Mouse (Mus musculus): Measurements from ENCODE around the gene C1qtnf2. TPM values are rescaled to one million over a fixed set of nuclear protein-coding genes. Genes with fewer than 3 reads are reported as not detected.

The C1qtnf2 gene
- polyA plus RNA-seq, 1 experiment from 2014 or later: 19.8 TPM

DNA sequence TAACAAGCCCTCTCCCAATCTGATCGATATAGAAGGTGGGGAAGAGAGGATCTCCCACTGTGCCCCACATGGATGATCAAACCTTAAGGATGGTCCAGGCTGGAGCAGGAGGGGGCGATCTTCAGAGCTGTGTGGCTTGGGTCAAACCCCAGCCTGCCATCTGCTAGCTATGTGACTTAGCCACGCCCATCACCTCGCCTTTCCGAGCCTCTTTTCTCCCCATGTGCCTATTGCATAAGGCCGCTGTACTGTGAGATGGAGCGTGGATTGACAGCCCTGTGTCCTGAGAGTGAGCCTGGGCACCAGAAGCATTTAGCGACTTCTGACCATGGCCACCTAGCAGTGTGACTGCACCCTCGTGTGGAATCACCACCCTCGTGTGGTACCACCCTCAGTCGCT lies 10.6 kb downstream of the C1qtnf2 start:
- H3K9ac ChIP-seq: no peak overlapping the region
- H3K27ac ChIP-seq: peak overlapping the region; percentile 89; the same call in 1 of the 2 replicates
- H3K4me2 ChIP-seq: no peak overlapping the region
- H3K36me3 ChIP-seq: no peaks in the 10 kb centered on the region
- no peak overlapping the region for H3K4me3 ChIP-seq (replicated peaks)
- H3K27me3 ChIP-seq: no peaks in the 10 kb centered on the region
- peaks cover 55% of the 10 kb centered on the region for H3K4me1 ChIP-seq
- 51% methylated on average over 11 of the region's 11 CpGs for WGBS
- H3K9me3 ChIP-seq (replicated peaks): no peaks in the 10 kb centered on the region
- ATAC-seq (replicated peaks; ENCODE audit: low FRiP score): no peak

GRCm38 (mm10) chr11:43485855-43486254 lies 11.8 kb downstream of the C1qtnf2 start:
- Histone ChIP-seq H3K4me3 (replicated peaks) (no peak overlapping the region), H3K4me2 (no peak overlapping the region), H3K36me3 (no peaks in the 10 kb centered on the region), H3K9ac (no peak overlapping the region), H3K27ac (no peak overlapping the region), H3K27me3 (no peaks in the 10 kb centered on the region), H3K9me3 (replicated peaks) (no peaks in the 10 kb centered on the region), H3K4me1 (peaks cover 47% of the 10 kb centered on the region)
- WGBS: 83% methylated on average over 9 of the region's 9 CpGs
- ATAC-seq (replicated peaks; ENCODE audit: low FRiP score): no peak

DNA sequence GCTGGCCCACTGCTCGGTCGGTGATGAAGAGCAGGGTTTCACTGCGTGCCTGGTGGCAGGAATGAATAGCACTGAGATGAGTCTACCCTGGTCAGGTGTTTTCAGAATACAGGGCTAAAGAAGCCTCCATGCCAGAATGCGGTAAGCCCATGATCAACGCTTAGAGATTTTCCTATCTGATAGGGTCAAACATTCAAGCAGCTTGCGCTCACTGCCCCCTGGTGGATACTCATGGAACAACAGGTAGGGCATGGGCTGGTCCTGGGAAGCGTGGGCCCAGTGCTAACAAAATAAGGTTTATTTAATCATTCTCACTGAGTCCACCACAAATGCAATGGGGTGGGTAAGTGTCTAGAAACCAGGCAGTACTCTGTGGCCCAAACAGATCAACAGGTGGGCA lies 18.6 kb downstream of the C1qtnf2 start:
- ATAC-seq (replicated peaks; ENCODE audit: low FRiP score): 0 out of 2 replicates have a peak, but pooled peaks have one; percentile 24
- H3K4me1 ChIP-seq: no peaks in the 10 kb centered on the region; the same call in 1 of the 2 replicates
- 30% methylated on average over 7 of the region's 7 CpGs for WGBS
- H3K4me2 ChIP-seq: no peak overlapping the region
- no peak overlapping the region for H3K27ac ChIP-seq
- no peaks in the 10 kb centered on the region for H3K9me3 ChIP-seq (replicated peaks)
- H3K36me3 ChIP-seq: no peaks in the 10 kb centered on the region
- no peak overlapping the region for H3K4me3 ChIP-seq (replicated peaks)
- no peaks in the 10 kb centered on the region for H3K27me3 ChIP-seq
- H3K9ac ChIP-seq: no peak overlapping the region

- Histone ChIP-seq H3K36me3 (no peaks in the 10 kb centered on the region), H3K9ac (no peak overlapping the region), H3K9me3 (replicated peaks) (no peaks in the 10 kb centered on the region), H3K4me3 (replicated peaks) (no peak overlapping the region), H3K4me2 (no peak overlapping the region), H3K27ac (no peak overlapping the region), H3K27me3 (no peaks in the 10 kb centered on the region), H3K4me1 (no peaks in the 10 kb centered on the region; the same call in 1 of the 2 replicates)
- 23% methylated on average over 6 of the region's 6 CpGs for WGBS
- peak; percentile 84 for ATAC-seq (replicated peaks; ENCODE audit: low FRiP score)
Observed at GRCm38 (mm10) chr11:43493815-43494409, 19.8 kb downstream of the C1qtnf2 start.

DNA sequence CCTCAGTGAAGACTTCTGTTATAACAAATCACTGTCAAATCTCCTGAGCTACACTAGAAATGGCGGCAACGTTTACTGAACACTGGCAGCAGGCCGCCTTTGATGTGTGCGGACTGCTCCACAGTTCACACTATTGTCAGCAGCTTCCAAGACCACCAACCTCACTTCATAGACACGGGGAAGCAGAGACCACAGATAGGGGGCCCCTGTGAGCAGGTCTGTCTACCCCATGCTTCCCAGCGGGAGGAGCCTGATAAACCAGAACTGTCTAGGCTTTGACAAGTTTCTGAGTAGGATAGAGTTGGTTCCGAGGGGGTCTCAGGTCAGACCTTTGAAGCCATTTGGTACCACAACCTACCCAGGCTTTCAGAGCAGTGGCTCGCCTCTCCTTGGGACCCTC lies 21.0 kb downstream of the C1qtnf2 start:
- no peak for ATAC-seq (replicated peaks; ENCODE audit: low FRiP score)
- Histone ChIP-seq H3K9me3 (replicated peaks) (no peaks in the 10 kb centered on the region), H3K4me1 (no peaks in the 10 kb centered on the region; the same call in 1 of the 2 replicates), H3K4me2 (no peak overlapping the region), H3K36me3 (no peaks in the 10 kb centered on the region), H3K4me3 (replicated peaks) (no peak overlapping the region), H3K27ac (no peak overlapping the region), H3K9ac (no peak overlapping the region), H3K27me3 (no peaks in the 10 kb centered on the region)
- 58% methylated on average over 8 of the region's 8 CpGs for WGBS

DNA sequence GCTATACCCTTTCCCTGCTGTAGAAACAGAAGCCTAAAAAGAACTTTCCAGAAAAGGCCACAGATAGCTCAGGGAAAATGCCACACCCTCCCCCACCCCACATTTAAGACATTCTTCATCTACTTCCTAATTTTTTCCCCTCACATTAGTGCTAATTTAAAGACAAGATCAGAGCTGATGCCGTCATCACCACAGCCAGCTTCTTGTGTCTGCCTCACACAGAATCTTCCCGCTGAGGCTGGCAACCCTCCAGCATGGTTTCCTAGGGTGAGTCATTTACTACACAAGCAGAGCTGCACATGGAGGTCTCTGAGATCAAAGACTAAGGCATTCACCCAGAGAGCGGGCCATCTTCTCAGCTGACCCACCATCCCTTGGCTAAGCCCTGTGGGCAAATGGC lies 21.5 kb downstream of the C1qtnf2 start:
- Histone ChIP-seq H3K27ac (no peak overlapping the region), H3K4me3 (replicated peaks) (no peak overlapping the region), H3K9ac (no peak overlapping the region), H3K4me2 (no peak overlapping the region), H3K36me3 (no peaks in the 10 kb centered on the region), H3K4me1 (no peaks in the 10 kb centered on the region; the same call in 1 of the 2 replicates), H3K27me3 (no peaks in the 10 kb centered on the region), H3K9me3 (replicated peaks) (no peaks in the 10 kb centered on the region)
- WGBS: 40% methylated on average over 3 of the region's 3 CpGs
- no peak for ATAC-seq (replicated peaks; ENCODE audit: low FRiP score)

- H3K9ac ChIP-seq: no peak overlapping the region
- no peak overlapping the region for H3K27ac ChIP-seq
- no peak for ATAC-seq (replicated peaks; ENCODE audit: low FRiP score)
- H3K27me3 ChIP-seq: no peaks in the 10 kb centered on the region
- no peak overlapping the region for H3K4me3 ChIP-seq (replicated peaks)
- H3K4me1 ChIP-seq: no peaks in the 10 kb centered on the region
- H3K36me3 ChIP-seq: no peaks in the 10 kb centered on the region
- no peaks in the 10 kb centered on the region for H3K9me3 ChIP-seq (replicated peaks)
- H3K4me2 ChIP-seq: no peak overlapping the region
- 82% methylated on average over 6 of the region's 6 CpGs for WGBS
Observed at GRCm38 (mm10) chr11:43501256-43501655, 27.2 kb downstream of the C1qtnf2 start.

- H3K4me3 ChIP-seq (replicated peaks): no peak overlapping the region
- WGBS: 91% methylated on average over 7 of the region's 7 CpGs
- H3K4me2 ChIP-seq: no peak overlapping the region
- no peaks in the 10 kb centered on the region for H3K27me3 ChIP-seq
- H3K9me3 ChIP-seq (replicated peaks): no peaks in the 10 kb centered on the region
- no peak for ATAC-seq (replicated peaks; ENCODE audit: low FRiP score)
- H3K36me3 ChIP-seq: no peaks in the 10 kb centered on the region
- no peaks in the 10 kb centered on the region for H3K4me1 ChIP-seq
- no peak overlapping the region for H3K27ac ChIP-seq
- no peak overlapping the region for H3K9ac ChIP-seq
Observed at GRCm38 (mm10) chr11:43505188-43505587, 31.1 kb downstream of the C1qtnf2 start.

DNA sequence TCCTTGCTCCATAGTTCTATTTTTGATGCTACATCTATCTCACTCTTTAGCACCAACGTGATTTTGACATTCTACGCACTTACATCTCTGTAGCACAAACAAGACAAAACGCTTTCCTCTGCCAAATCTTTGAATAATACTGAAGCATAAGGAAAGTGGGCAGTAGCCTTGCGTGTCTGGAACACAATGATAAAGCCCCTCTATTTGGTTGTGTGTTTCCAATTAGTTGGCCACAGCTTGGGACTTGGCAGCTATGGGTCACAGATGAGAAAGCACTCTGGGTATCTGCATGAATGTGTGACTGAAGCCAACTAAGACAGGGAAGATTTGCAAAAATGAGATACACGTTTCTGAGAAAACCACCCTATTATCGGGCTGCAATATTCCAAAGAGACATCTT lies 33.9 kb downstream of the C1qtnf2 start:
- Histone ChIP-seq H3K4me2 (no peak overlapping the region), H3K4me3 (replicated peaks) (no peak overlapping the region), H3K9me3 (replicated peaks) (no peaks in the 10 kb centered on the region), H3K9ac (no peak overlapping the region), H3K36me3 (no peaks in the 10 kb centered on the region), H3K27ac (no peak overlapping the region), H3K4me1 (no peaks in the 10 kb centered on the region), H3K27me3 (no peaks in the 10 kb centered on the region)
- 89% methylated on average over 6 of the region's 6 CpGs for WGBS
- no peak for ATAC-seq (replicated peaks; ENCODE audit: low FRiP score)

GRCm38 (mm10) chr11:43509878-43510277 lies 35.8 kb downstream of the C1qtnf2 start:
- H3K27ac ChIP-seq: no peak overlapping the region
- no peaks in the 10 kb centered on the region for H3K4me1 ChIP-seq
- no peak for ATAC-seq (replicated peaks; ENCODE audit: low FRiP score)
- no peaks in the 10 kb centered on the region for H3K9me3 ChIP-seq (replicated peaks)
- no peaks in the 10 kb centered on the region for H3K36me3 ChIP-seq
- H3K9ac ChIP-seq: no peak overlapping the region
- no peaks in the 10 kb centered on the region for H3K27me3 ChIP-seq
- no peak overlapping the region for H3K4me3 ChIP-seq (replicated peaks)
- WGBS: 93% methylated on average over 5 of the region's 5 CpGs
- no peak overlapping the region for H3K4me2 ChIP-seq

- H3K4me2 ChIP-seq: no peak overlapping the region
- no peak overlapping the region for H3K4me3 ChIP-seq (replicated peaks)
- 77% methylated on average over 2 of the region's 2 CpGs for WGBS
- ATAC-seq (replicated peaks; ENCODE audit: low FRiP score): no peak
- H3K36me3 ChIP-seq: no peaks in the 10 kb centered on the region
- no peak overlapping the region for H3K27ac ChIP-seq
- 0 out of 2 replicates have a peak, but pooled peaks cover 3% of the 10 kb centered on the region for H3K4me1 ChIP-seq
- H3K27me3 ChIP-seq: no peaks in the 10 kb centered on the region
- H3K9me3 ChIP-seq (replicated peaks): no peaks in the 10 kb centered on the region
- H3K9ac ChIP-seq: no peak overlapping the region
Observed at GRCm38 (mm10) chr11:43512661-43513190, 38.6 kb downstream of the C1qtnf2 start.

DNA sequence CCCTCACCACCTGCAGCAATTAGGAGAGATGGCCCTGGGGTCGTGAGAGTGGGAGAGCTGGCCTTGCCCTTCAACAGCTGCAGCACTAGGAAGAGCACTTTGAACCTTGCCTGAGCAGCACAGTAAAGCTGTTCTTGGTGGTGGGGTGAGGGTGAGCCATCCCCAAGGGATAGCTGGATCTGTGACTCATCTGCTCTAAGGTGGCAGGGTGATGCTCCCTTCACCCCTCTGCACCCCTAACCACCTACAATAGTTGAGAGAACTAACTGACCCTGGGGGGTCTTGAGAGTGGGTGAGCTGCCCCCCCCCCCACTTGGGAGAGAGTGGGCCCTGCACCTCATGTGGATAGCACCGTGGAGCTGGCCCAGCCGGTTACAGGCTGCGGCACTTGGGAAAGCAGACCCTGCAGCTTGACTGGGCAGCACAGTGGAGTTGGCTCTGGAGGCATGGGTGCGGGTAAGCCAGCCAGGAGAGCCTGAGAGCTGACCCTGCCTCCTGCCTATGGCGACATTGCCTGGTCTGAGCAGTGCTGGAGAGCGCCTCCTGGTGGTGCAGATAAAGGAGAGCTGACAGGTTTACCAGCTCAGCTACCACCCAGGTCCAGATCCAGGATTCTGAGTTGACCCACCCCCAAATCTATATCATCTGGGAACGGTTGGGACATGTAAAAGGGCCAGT lies 42.4 kb downstream of the C1qtnf2 start:
- Histone ChIP-seq H3K27ac (no peak overlapping the region), H3K9ac (no peak overlapping the region), H3K36me3 (no peaks in the 10 kb centered on the region), H3K27me3 (no peaks in the 10 kb centered on the region), H3K4me1 (0 out of 2 replicates have a peak, but pooled peaks cover 3% of the 10 kb centered on the region), H3K9me3 (replicated peaks) (no peaks in the 10 kb centered on the region), H3K4me3 (replicated peaks) (no peak overlapping the region), H3K4me2 (no peak overlapping the region)
- WGBS: 37% methylated on average over 8 of the region's 8 CpGs
- peak; percentile 76 for ATAC-seq (replicated peaks; ENCODE audit: low FRiP score)
